Mouse (Mus musculus) mature B cell (primary cell): ENCODE data around the gene Dyrk1a.
"Not testable (repeated sequence)": the region's sequence is repeated elsewhere in the genome, so short reads cannot be mapped to it uniquely, and the experiment has no call there.

Experiments used
- in situ Hi-C: fragments of 300-500 bp; cut with MboI; formaldehyde crosslinking; loops from 2 replicates; pipeline ENCODE4 v1.14.3; 2019

The Dyrk1a gene

DNA sequence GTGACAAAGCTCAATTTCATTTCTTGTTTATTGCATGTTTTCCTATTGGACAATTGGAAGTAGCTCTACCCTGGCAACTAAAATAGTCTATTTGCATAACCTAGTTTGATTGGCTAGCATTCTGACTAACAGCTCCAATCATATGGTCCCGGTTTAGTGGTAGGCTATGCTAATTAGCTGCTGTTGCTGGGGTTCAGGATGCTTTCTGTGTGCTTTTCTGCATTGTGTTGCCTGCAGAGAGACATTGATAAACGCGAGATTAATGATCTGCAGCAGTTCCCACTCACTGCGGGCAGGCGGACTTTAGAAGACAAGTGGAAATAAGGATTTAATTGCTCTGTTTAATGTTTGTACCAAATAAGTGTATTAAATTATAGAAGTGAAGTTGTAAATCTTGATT, 62.2 kb downstream of the Dyrk1a start:
- in situ Hi-C loops, result no loop called here

- in situ Hi-C loops, result no loop called here
Observed at GRCm38 (mm10) chr16:94632424-94632963, 62.7 kb downstream of the Dyrk1a start.

- in situ Hi-C loops, result no loop called here
Observed at GRCm38 (mm10) chr16:94633012-94633411, 63.2 kb downstream of the Dyrk1a start.

DNA sequence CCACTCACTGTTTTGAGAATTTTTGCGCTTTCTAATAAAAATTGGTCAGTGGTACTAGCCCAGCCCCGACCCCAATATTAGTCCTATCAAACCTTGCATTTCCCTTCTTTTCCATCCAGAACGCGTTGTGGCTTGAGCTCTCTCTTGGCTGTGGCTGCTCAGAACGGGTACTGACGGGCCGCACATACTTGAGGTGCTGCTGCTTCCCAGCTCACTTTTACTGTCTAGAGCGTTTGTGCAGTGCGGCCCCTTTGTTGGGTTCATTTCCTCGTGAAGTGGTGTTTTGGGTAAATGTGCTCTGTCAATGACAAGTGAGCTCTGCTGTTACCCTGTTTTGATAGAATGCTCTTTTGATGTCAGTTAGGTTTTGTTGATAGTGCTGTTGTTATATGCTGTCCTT, 67.6 kb downstream of the Dyrk1a start:
- in situ Hi-C loops, result no loop called here

- in situ Hi-C loops, result no loop called here
Observed at GRCm38 (mm10) chr16:94641799-94642198, 72.0 kb downstream of the Dyrk1a start.

DNA sequence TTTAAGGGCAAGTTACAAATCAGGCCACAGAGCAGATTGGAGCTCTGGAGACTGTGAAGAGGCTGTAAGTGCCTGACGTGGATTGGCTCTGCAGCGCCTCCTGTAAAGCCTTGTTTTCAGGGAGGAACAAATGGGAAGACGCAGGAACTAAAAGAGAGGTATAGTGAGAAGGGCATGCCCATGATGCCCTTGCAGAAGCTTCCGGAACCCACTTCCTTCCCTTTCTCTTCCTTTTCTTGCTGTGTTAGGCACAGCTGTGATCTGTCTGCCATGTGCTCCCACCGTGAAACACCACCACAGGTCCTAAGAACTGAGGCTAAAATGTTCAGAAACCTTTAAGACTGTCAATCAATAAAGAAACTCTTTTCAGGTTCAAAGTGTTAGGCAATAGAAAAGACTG, 77.3 kb downstream of the Dyrk1a start:
- in situ Hi-C loops, result no loop called here

DNA sequence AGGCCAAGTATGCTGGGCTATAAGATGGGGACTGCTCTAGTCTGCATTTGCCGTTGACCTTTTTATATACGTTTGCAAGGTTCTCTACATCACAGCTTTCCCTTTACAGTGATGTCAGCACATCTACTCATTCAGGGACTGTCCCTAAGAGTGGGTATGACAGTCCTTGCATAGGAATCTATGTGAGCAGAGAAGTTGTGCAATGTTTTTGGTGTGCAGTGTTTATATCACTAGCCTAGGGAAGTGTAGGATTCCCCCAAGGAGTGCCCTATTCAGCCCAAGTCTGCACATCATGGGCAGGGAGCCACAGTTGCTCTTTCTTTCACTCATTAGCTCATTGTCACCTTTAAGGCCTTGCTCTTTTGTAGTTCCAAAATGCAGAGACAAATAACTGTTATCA, 78.1 kb downstream of the Dyrk1a start:
- in situ Hi-C loops, result no loop called here

DNA sequence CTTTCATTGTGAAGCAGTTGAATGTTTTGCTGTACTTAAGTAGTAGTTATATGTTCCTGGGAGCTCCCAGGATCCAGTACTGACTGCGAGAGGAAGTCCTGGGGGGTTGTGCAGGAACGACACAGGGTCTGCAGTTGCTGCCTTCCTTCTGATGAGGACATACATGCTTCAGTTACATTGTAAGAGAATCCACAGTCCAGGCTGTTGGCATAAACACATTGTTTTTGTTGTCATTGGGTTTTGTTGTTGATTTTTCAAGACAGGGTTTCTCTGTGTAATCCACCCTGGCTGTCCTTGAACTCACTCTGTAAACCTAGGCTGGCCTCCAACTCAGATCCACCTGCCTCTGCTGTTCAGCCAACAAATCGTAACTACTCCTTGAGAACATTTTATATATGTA, 80.1 kb downstream of the Dyrk1a start:
- in situ Hi-C loops, result no loop called here

DNA sequence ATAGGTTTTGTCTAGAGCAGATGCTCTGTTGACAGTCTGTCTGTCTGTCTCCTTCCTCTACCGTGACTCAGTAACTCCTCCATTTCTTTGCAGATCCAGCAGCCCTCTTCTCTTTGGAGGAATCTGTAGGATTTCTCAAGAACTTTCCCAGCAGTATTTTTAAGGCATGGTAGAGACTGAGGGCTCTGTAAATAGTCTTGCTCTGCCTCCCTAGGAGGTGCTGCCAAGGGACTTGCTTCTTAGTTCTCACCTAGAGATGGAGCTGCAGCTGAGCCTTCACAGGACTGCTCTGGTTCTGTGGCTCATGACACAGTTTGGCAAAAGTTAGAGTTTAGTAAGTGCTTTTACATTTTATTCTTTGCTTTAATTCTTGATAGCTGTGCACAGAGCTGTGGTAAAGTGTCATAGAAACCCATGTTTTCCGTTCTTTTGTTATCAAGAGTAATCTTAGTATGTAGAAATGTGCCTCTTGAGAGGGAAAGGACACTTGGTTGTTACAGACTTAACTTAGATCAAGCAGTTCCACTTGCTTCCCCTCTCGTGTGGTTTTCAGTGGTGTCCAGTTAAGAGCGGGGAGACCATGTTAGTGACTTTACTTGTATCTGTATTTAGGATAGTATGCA, 82.4 kb downstream of the Dyrk1a start:
- in situ Hi-C loops, result no loop called here

DNA sequence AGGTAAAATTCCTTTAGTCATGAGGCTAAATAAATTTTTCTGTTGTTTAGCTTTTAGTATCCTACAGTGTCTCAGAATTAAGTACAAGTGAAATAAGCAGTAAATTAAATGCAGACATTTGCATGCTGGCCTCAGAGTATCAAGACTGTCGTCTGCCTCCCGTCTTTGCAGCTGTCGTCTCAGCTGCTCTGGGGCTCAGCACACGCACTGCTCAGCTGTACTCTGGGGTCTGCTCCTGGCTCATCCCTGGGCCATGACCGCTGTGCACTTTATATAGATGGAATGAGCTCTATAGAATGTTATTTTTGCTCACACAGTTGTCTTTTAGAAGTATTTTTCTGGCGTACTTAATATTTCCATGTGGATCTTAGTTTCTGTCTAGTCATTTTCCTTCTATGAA, 85.3 kb downstream of the Dyrk1a start:
- in situ Hi-C loops, result no loop called here

GRCm38 (mm10) chr16:94656891-94657290, 87.1 kb downstream of the Dyrk1a start:
- in situ Hi-C loops, result no loop called here

DNA sequence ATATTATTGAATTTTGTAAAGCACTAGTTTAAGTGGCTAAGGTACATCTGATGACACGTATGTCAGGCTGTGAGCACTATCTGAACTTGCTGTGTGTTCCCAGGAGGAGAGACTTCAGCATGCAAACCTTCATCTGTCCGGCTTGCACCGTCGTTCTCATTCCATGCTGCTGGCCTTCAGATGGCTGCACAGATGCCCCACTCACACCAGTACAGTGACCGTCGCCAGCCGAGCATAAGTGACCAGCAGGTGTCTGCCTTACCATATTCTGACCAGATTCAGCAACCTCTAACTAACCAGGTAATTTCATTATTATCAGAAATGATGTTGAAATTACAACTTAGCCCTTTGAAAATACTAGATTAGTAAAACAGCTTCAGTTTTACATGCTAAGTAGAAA, 89.6 kb downstream of the Dyrk1a start:
- in situ Hi-C loops, result no loop called here

- in situ Hi-C loops, result no loop called here
Observed at GRCm38 (mm10) chr16:94660221-94660620, 90.4 kb downstream of the Dyrk1a start.

GRCm38 (mm10) chr16:94667557-94667956, 97.7 kb downstream of the Dyrk1a start:
- in situ Hi-C loops, result no loop called here

- in situ Hi-C loops, result no loop called here
Observed at GRCm38 (mm10) chr16:94671313-94671712, 101.5 kb downstream of the Dyrk1a start.

GRCm38 (mm10) chr16:94680924-94681323, 111.1 kb downstream of the Dyrk1a start:
- in situ Hi-C loops, result no loop called here

GRCm38 (mm10) chr16:94681760-94682159, 112.0 kb downstream of the Dyrk1a start:
- in situ Hi-C loops, result no loop called here

DNA sequence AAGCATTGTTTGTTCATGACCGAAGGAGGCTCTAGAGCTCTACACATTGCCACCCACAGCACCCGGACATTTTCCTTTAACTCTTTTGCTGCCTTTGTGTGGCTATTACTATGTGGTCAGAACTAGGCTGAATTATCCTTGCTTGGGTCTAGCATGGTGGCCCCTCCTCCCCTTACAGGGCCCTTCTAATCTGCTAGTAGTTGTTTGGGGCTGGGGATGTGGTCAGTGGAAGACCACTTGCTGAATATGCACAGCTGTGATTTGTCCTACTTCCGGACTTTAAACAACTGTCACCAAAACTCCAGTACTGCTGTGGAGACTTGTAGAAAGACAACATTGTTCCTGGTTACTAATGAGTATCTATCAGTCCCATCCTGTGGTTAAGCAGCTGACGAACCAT, 114.2 kb downstream of the Dyrk1a start:
- in situ Hi-C loops, result no loop called here

- in situ Hi-C loops, result no loop called here
Observed at GRCm38 (mm10) chr16:94693687-94694305, 124.0 kb downstream of the Dyrk1a start.

DNA sequence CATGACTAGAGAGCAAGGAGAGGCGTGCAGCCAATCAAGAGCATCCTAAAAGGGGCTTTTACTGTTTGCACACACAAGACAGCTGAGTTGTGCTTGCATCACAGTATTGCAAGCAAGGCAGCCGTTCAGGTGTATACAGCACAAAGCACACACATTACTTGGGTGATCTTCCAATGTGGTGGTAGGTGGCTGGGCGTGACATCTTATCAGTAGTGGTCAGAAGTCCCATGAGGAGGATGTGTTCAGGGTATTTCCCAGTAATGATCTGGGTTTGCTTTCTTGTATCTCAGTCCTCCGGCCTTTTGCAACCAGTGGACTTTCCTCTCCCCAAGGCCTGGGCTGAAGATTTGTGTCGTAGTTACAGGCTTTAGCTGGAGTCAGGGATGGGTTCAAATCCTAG, 127.7 kb downstream of the Dyrk1a start:
- in situ Hi-C loops, result no loop called here

GRCm38 (mm10) chr16:94698234-94698633, 128.4 kb downstream of the Dyrk1a start:
- in situ Hi-C loops, result not testable (repeated sequence)

DNA sequence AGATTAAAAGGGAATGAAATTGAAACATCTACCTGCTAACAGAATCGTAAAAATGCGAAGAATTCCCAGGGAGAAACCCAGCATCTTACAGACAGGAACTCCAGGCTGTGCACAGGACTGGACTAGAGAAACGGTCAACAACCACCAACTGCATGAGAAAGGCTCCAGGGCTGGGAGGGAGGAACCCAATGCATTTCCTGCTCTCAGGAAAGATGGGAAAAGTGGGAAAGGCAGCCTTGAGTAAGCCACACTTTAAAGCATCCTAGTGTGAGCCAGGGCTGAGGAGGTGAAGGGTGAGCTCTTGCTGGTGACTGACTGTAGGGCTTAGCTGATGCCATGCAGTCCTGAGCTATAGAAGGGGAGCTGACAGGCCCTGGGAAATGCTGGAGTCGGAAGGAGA, 131.3 kb downstream of the Dyrk1a start:
- in situ Hi-C loops, result no loop called here

DNA sequence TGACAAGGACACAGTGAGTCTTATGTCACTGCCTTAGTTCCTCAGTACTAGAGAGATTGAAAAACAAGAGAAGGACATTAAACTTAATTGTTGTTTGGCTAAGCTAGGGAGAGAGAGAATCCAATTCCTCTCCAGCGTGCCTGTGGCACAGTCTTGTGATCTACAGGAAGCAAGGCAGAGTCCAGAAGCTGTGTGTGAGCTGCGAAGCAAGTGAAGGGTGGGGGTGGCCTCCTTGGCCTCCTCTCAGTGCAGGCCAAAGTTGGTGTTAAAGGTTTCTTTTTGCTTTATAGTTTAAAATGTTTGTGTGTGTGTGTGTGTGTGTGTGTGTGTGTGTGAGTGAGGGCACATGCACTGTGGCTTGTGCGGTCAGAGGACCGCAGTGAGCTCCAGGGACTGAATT, 132.2 kb downstream of the Dyrk1a start:
- in situ Hi-C loops, result no loop called here
